Mouse (Mus musculus) adrenal gland, adult (tissue): ENCODE results near the gene Sipa1l2.
"Not testable (repeated sequence)": the region's sequence is repeated elsewhere in the genome, so short reads cannot be mapped to it uniquely, and the experiment has no call there.

Experiments used
- DNase-seq, 2 experiments: peaks; one replicate each; pipeline ENCODE4 v3.0.0; 2022 to 2023; ENCODE audit warnings: low spot score in 1 of 2; ENCODE audit not compliant: inconsistent age in 2 of 2

The Sipa1l2 gene

DNA sequence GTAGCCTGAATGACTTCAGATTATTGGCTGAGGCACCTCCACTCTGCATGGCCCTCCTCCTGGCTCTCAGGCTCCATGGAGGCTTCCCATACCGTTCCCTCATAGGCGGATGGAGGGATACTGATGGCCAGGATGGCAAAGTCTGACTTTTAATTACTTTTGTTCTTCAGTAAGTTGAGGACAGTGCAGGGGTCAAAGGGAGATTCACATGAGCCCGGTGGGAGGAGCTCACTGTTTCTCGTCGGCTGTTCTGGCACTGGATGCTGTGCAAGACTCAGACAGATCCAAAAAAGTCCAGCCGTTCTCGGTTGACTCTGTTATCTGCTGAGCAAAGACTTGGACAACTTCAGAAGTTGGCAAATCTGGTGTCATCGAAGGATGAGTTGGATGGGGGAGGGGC lies 155.0 kb downstream of the Sipa1l2 start:
- no peak for DNase-seq

DNA sequence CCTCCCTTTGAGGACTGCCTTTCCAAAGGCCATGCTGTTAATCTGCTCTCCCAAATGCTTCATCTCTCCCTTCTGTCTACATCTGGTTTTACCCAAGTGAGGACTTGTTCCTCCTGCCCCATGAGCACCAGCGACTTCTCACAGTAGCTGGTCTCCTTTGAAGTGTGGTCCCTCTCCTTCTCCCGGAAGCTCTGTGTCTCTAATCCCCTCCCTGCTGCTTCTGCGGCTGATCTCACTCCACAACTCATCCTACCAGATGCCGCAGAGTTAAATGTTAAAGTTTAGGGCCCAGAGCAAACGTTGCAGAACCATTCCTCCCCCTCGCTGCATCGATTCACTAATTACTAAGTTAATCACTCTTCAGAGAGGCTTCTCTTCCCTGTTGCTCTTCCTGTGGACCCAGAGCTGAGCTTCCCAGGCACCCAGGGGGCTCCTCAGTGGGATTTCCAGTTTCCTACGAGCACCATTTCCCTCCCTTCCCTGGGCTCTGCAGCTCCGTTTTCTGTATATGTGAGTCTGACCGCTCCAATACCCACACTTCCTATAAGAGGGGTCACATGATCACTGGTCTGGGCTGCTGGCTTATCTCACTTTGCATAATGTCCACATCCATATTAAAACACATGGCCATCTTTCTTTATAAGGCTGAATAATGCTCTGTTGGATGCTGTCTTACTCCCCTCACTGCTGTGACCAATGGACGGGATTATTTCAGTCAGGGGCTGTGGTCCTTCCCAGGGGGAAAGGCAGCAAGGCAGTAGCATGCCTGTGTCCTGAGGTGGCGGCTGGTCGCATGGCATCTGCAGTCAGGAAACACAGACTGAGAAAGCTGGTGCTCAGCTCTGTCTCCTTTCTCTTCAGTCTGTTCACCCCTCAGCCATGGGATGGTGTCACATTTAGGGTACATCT lies 156.4 kb downstream of the Sipa1l2 start:
- DNase-seq: no peak

DNA sequence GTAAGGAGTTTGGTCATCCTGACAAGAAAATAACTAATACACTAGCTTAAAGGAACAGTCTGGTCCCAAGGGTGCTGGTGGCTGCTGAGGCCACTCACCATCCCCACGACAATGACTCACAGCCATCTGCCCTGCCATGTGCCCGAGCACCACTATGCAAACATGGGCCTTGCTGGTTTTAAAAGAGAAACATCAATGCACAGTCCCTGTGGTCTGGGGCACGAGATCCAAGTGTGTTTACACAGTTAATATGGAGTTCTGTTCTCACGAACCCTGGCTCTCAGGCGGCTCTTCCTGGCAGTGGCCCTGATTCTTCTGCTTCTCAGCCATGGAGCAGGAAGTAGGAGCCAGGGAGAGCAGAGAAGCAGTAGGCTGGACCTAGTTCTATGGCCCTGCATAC lies 159.0 kb downstream of the Sipa1l2 start:
- DNase-seq: no peak

DNA sequence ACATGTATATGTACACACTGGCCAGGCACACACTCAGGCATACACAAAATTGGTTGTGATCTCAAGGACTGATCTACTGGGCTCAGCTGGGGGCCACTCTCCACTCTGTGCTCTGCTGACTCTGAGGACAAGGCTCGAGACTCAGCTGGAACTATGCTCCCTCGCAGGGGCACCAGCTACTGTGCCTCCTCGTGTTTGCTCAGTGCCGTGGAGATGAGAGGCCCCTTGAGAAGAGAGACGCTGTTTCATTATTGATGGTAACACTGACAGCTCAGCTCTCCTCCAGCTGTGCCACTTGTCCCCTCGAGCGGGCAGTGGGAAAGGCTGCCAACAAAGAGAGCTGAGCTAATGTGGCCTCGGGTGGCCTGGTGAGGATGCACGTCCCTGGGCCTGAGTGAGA lies 161.9 kb downstream of the Sipa1l2 start:
- DNase-seq: no peak

DNA sequence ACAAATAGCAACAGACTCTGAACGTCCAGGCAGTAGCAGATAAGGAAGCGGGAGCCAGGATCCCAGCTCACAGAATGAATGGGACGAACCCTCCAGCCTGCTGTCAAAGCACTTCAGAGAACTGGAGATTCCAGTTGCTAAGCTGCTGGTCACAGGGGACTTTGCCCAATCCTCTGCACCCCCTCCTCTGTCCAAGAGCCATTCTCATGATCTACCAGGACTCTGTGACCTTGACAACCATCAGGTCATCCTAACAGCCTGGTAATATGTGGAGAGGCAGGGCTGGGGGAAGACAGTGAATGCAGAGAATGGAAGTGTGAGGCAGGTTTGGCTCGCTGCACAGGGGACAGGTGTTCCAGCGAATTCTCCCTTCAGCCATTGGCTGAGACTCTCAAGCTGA lies 163.2 kb downstream of the Sipa1l2 start:
- DNase-seq: no peak

DNA sequence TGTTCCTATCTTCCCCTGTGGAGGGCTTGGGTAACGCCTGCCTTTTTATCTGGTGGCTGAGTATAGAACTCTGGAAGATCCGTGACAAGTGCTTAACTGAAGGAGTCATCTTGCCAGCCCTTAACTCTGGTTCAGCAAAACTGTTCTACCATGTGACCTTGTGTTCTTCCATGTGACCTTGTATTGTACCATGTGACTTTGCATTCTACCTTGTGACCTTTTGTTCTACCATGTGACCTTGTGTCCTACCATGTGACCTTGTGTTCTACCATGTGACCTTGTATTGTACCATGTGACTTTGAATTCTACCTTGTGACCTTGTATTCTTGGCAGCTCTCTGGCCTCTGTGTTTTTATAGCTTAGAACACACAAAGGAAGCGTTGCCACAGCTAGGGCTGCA lies 168.3 kb downstream of the Sipa1l2 start:
- DNase-seq: peak in 1 of 2 experiments; percentile 63

DNA sequence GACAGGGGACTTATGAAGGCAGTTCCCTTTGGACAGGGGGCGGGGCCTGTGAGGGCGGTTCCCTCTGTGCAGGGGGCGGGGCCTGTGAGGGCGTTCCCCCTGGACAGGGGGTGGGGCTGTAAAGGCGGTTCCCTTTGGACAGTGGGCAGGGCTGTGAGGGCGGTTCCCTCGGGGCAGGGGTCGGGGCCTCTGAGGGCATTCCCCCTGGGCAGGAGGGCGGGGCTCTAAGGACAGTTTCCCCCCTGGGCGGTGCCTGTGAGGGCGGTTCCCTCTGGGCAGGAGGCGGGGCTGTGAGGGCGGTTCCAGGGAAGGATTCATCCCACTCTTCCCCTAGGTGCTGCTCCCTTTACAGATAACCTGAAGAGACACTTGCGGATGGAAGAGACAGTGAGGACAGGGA lies 171.6 kb downstream of the Sipa1l2 start:
- no peak for DNase-seq

DNA sequence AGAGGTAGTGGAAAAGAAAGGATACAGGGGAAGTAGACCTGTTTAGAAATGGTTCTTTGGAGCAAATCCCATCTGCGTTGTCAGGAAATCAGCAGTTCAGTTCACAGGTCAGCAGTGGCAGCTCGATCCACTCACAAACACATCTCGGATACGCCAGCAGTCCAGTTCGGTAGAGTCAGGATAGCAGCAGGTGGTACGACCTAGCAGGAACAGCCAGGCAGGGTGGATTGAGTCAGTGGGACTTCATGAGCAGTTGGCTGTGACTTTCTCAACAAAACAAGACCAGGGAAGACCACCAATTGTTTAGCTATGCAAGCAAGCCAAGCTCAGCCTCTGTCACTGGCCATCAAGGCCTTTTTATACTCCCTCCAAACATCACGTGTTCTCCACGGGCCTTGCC lies 173.9 kb downstream of the Sipa1l2 start:
- DNase-seq: not testable (repeated sequence)

DNA sequence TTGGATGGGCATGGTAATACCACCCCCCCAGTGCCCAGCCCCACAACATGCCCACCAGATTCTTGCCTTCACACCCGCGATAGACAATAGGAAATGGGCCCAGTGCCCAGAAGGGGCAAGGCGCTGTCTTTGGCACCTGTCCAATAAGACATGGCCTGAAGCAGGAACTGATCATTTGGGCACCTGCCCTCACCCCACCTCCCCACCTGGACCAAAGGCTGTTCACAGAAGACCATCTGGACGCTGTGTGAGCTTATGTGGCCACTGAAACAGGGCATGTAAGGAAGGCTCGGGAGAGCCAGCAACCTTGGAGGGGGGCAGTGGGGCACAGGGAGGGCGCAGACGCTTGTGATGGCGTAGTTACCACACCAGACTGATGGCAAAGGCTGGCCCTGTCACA lies 174.6 kb downstream of the Sipa1l2 start:
- no peak for DNase-seq

DNA sequence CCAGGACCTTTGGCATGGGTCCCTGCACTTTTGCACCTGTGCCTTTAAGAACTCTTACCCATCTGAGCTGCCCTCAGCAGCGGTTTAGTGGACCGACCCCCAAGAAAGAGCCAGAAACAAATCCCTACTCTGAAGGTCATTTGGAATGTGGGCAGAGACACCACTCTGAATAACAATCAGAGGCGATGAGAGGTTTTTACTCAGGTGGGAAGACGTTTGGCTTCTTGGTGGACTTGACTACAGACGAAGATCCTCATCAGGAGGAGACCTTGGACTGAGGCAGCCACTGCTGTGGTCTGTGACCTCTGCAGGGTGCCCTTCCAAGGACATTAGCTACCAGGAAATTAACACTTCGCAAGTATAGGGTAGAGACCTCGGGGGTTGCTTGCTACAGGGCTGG lies 177.9 kb downstream of the Sipa1l2 start:
- no peak for DNase-seq

DNA sequence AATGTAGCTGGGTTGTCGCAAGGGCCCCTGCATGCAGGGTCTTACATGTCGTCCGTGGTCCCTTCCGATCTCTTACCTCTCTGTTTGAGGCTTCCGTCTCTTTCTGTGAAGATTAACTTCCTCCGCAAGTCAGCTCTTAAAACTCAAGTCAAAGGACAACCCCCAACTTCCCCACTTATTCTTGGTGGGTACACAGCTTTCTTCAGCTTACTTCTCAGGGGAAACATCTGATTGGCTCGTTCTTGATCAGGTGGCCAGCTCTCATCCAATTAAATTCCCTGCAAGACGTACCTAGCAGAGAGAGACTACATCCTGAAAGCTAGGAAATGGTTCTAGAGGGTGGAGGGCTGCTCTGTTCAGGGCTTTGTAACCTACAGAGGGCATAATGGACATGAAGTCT lies 178.3 kb downstream of the Sipa1l2 start:
- no peak for DNase-seq

DNA sequence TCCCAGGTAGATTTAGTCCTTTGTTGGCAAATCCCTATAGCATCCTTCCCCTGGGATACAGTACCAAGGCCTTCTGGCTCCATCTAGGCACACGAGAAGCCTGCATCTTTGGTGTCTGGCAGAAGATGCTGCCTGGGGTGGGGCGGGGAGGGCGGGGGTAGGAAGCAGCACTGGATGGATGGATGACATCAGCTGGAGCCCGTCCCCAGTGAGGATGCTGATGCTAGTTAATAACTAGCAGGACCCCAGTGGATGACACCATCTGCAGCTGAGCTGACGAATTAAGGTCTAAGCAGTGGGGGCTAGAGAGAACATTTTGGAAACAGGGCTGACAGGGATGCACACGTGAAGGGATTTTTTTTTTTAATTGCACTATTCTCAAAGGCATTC lies 179.1 kb downstream of the Sipa1l2 start:
- no peak for DNase-seq

DNA sequence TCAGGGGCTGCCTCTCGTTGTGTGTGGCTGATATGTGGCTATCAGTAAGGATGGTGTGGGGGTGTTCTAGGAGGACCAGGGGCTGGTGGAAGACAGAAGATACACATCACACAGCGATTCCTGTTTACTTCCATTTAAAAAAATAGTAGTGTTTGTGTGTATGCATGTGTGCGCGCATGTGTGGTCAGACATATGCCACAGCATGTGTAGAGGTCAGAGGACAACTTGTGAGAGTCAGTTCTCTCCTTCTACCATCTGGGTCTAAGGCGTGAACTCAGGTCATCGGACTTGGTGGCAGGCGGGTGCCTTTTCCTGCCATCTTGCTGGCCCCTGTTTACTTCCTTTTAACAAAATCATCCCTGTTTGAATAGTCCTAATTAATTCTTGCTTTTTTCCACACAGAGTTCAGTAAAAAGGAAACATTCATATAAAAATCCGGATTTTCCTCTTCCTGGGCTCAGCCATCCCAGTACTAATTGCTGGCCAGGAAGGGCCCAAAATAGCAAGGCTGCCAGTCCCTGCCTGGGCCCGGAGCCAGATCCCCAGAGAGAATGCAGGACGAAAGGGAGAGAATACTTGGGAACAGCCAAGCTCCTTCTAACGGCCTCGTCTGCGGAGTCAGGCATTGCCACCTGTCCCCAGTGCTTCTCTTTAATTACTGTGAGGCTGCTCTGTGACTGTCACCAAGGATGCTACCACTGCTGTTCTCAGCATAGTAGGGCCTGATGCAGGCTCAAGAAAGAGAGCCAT lies 179.7 kb downstream of the Sipa1l2 start:
- DNase-seq: peak; percentile 81 to 88

DNA sequence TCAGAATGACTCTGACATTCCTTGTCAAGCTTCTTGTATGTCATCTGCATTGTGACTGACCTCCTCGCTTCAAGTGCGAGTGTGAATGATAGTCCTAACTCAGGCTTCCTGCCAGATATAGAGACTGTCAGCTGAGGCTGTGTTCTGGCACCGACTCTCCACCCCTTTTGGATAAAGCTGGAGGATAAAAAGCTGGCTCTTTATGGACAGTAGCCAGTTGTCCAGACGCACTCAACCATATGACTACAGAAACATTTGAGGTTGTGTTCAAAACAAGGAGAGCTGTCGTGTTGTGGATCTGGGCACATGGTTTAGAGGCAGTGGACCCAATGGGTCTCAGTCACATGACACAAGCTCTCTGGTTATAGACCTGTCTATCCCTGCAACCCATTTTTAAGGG lies 180.3 kb downstream of the Sipa1l2 start:
- peak in 1 of 2 experiments; percentile 80 for DNase-seq

DNA sequence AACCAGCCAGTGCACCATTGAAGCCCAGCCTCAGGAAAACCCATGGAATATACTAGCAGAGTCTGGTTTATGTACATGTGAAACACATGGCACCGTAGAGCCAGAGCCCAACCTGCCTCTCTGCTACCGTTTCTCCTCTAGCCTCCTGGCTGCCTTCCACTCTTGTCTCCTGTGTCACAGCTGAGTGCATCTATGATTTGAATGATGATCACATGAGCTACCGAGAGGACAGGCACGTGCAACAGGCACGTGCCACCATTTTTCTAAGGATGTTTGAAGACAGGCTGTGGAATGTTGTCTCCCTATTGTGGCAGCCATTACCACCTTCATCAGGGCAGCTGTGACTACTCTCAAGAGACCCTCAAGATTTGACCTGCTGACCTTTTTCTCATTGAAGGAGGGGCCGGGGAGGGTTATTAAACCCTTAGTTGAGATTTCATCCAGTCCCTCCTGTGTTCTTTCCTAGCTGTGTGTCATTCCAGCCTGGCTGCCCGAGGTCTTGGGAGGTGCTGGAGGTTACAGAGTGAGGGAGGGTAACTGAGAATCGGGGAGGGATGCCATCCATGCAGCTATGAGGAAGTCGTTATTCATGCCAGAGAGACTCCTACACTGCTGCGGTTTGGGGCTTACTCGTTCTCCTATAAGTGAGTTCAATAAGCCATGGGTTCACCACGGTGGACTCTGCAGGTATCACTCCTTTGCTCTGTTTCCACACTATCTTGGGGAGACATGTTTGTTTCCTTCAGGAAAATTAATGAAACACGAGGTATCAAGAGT lies 181.0 kb downstream of the Sipa1l2 start:
- DNase-seq: peak in 1 of 2 experiments; percentile 36

DNA sequence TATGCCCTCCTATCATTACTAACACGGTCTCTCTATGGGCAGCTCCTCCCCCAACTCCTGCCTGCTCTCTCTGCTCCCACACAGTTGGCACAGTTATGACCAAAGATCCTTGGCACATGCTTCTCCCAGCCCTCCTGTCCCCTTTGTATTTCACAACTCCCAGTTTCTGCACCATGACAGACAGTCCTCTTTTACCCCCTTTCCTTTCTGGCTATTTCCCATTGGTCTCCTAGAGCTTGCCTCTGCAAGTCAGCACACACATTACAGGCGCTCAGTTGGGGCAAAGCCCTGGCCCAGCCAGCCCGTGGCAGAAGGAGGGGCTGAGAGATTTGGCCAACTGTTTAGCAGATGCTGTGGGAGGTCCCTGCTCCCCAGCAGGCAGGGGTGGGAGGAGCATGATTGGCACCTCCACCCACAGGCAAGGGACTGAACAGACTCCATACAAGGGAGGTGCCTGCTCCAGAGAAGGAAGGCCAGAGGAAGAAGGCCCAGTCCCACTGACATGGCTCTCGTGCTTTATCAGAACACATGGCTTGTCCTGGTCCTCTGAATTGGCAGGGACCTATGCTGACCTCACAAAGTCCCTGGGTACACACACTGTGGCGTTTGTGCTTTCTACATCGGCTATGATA lies 184.0 kb downstream of the Sipa1l2 start:
- peak; percentile 89 to 95 for DNase-seq

DNA sequence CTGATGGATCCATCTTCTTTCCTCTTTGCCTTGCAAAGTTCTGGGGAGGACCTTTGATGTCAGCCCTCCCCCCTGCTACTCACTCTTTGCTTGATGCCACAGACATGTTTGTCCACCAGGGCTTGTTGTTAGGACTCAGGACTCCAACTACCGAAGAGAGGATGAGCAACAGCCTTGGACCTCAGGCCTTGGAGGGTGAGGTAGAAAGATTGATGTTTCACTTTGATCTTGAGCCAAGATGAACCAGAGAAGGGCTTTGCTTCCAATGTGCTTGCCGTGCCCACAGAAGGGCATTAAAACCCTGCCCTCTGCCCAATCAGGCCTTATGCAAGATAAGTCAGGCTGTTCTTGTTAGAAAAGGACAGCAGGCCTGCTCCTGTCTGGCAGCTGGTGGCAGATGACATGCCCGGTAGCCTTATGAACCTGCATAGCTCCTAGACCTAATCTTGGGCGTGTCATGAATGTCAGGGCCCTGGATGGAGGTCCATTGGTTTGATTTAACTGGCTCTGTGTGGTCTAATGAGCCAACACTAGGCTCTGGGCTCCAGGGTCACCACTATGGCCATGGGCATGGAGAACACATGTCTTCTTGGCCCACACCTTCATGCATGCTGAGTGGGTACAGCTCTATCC lies 184.9 kb downstream of the Sipa1l2 start:
- peak; percentile 88 to 93 for DNase-seq

DNA sequence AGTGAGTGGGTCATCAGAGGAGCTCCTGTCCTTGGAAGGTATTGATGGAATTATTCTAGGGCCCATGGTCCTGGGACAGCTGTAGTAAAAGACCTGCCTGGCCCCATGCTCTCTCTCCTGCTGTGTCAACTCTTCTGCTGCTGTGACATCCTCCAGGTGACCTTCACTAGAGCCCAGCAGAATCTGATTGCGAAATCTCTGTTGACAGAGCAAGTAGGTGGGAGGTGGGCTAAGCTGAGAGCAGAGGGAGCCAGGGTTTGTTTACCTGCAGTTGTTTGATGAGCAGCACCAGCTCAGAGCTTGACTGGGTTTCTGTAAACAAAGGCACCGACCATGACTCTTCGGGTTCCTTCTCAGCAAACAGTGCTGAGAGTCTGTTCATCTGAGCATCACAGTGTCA lies 187.9 kb downstream of the Sipa1l2 start:
- peak in 1 of 2 experiments; percentile 71 for DNase-seq

DNA sequence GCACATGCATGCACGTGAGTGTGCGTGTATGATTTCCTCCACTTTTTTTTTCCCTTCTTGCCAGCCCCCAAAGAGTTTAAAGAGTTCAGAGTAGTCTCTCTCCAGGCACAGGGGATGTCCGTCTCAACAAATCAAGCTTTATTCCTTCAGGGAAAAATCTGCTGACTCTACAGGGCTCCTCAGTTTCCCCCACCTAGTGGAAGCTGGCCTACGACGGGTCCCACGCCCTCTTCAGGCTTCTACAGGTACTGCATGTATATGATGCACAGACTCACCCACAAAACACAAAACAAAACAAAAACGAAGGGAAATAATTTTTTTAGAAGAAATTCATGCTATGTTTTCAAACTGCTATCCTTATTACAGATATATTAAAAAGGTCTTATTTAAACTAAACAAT lies 189.7 kb downstream of the Sipa1l2 start:
- no peak for DNase-seq

DNA sequence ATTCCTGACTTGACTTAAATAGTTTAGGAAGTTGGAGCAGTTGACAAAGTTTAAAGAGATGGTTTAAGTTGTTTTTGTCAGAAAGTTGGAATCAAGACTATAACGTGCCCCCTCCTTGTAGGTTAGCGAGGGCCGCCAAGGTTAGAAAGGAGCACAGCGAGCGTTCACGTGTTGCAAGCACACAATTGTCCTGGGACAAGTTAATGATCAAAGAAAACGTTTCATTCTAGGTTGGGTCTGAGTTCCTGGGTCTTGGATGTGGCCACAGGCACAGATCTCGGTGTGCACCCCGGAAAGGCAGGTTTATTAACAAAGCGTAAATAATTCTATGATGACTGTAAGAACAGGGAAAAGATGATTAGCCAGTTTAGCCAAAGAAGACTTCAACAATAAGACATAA lies 190.5 kb downstream of the Sipa1l2 start:
- no peak for DNase-seq

DNA sequence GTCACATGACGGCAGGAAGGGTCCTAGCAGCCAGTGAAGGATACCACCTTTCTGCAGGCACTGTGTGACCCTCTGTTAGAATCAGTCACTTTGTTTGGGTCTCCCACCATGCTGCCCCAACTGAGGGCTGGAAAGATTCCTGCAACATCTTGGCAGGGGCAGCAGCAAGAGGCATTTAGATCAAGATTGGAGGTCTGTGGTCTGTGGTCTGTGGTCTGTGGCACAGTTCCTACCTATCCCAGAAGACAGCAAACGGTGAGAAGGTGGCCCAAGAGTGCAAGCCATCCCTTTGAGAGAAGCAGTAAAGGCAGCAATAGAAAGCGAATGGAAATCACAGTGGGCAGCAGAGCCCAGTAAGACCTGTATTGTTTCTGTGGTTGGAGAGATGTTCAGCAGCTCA lies 191.9 kb downstream of the Sipa1l2 start:
- DNase-seq: no peak
